Mouse (Mus musculus): Measurements from ENCODE around the gene Ecm1. TPM values are rescaled to one million over a fixed set of nuclear protein-coding genes. Genes with fewer than 3 reads are reported as not detected.
A peak's percentile ranks its signal among the peaks of the same experiment; 100 is the strongest.

Gene Ecm1
- polyA plus RNA-seq, 1 experiment from 2014 or later, result 10.9 TPM

DNA sequence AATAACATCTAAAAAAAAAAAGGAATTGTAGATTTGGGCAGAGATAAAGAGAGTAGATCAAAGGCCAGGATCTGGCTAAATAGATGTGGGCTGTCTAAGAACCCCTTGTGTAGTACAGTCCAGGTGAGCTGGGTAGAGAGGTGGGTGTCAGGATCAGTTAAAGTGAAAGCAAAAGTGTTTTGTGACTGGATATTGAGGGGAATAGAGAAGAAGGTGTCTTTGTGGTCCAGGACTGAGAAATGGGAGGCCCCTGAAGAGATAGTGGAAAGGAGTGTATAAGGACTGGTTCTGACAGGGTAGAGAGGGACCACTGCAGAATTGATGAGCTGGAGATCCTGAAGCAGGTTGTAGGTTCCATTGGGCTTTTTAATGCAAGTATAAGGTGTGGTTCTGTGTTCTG is 29.4 kb downstream of the Ecm1 start:
- H3K4me1 ChIP-seq (ENCODE audit: control insufficient read depth, insufficient read depth, low read length), result no peaks in the 10 kb centered on the region
- H3K4me2 ChIP-seq (ENCODE audit: low read length), result no peak overlapping the region
- no peak for ATAC-seq (ENCODE audit: low FRiP score, low TSS enrichment)
- 0 out of 2 replicates have a peak, but pooled peaks cover 7% of the 10 kb centered on the region for H3K9me3 ChIP-seq (ENCODE audit: control insufficient read depth, low read length)
- no peak overlapping the region for H3K9ac ChIP-seq (replicated peaks; ENCODE audit: low read length)
- no peaks in the 10 kb centered on the region for H3K27me3 ChIP-seq (ENCODE audit: control insufficient read depth, insufficient read depth, low read length)
- H3K27ac ChIP-seq (replicated peaks; ENCODE audit: low read depth, low read length), result no peak overlapping the region
- no peak overlapping the region for H3K4me3 ChIP-seq (replicated peaks; ENCODE audit: low read depth, low read length)
- no peaks in the 10 kb centered on the region for H3K36me3 ChIP-seq (ENCODE audit: control insufficient read depth, insufficient read depth, low read length)
- DNase-seq, result no peak

DNA sequence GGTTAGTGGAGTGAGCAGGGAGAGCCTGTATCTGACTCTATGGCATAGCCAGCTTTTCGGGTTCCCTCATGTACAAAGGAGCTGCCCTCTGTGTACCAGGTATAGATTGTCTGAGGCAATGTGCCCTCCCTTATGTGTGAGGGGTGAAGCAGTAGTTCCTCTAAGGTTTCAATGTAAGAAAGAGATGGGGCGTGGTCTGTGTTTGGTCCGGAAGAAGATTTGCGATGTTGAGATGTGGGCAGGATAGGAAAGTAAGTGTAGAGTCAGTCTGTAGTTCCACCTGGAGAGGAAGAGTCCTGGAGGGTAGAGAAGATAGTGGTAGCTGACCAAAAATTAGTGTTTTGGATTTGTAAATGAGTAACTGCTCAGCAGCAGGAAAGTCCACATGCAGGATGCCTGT is 30.3 kb downstream of the Ecm1 start:
- WGBS, result 98% methylated on average over 4 of the region's 4 CpGs

DNA sequence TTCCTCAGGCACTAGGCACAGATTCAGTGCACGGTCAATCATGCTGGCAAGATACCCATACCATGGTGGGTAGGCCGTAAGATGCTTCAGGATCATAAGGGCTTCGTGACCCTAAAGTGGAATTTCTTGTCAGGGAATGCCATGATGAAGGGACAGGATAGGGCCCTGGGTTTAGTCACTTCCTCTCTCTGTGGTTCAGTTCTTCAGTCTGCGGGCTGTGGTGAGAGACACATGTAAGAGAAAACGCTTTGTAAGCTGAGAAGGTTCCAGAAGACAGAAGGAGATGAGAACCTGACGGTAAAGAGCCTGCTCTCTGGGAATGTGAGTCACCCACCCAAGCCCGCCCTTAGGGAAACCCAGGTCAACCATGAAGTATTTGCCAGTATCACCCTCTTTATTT is 31.9 kb downstream of the Ecm1 start:
- ATAC-seq (ENCODE audit: low FRiP score, low TSS enrichment) (no peak), DNase-seq (no peak)
- no peak overlapping the region for H3K27ac ChIP-seq (replicated peaks; ENCODE audit: low read depth, low read length)
- H3K9me3 ChIP-seq (ENCODE audit: control insufficient read depth, low read length), result no peaks in the 10 kb centered on the region
- 98% methylated on average over 7 of the region's 7 CpGs for WGBS
- no peaks in the 10 kb centered on the region for H3K36me3 ChIP-seq (ENCODE audit: control insufficient read depth, insufficient read depth, low read length)
- H3K27me3 ChIP-seq (ENCODE audit: control insufficient read depth, insufficient read depth, low read length), result no peaks in the 10 kb centered on the region
- no peak overlapping the region for H3K4me3 ChIP-seq (replicated peaks; ENCODE audit: low read depth, low read length)
- H3K9ac ChIP-seq (replicated peaks; ENCODE audit: low read length), result no peak overlapping the region
- H3K4me1 ChIP-seq (ENCODE audit: control insufficient read depth, insufficient read depth, low read length), result no peaks in the 10 kb centered on the region
- no peak overlapping the region for H3K4me2 ChIP-seq (ENCODE audit: low read length)

More for the DNA sequence above, 30.3 kb downstream of the Ecm1 start:
- Histone ChIP-seq H3K9me3 (ENCODE audit: control insufficient read depth, low read length) (0 out of 2 replicates have a peak, but pooled peaks cover 7% of the 10 kb centered on the region), H3K4me2 (ENCODE audit: low read length) (no peak overlapping the region), H3K4me3 (replicated peaks; ENCODE audit: low read depth, low read length) (no peak overlapping the region), H3K4me1 (ENCODE audit: control insufficient read depth, insufficient read depth, low read length) (no peaks in the 10 kb centered on the region), H3K27me3 (ENCODE audit: control insufficient read depth, insufficient read depth, low read length) (no peaks in the 10 kb centered on the region), H3K36me3 (ENCODE audit: control insufficient read depth, insufficient read depth, low read length) (no peaks in the 10 kb centered on the region), H3K9ac (replicated peaks; ENCODE audit: low read length) (no peak overlapping the region), H3K27ac (replicated peaks; ENCODE audit: low read depth, low read length) (no peak overlapping the region)
- DNase-seq (no peak), ATAC-seq (ENCODE audit: low FRiP score, low TSS enrichment) (no peak)

DNA sequence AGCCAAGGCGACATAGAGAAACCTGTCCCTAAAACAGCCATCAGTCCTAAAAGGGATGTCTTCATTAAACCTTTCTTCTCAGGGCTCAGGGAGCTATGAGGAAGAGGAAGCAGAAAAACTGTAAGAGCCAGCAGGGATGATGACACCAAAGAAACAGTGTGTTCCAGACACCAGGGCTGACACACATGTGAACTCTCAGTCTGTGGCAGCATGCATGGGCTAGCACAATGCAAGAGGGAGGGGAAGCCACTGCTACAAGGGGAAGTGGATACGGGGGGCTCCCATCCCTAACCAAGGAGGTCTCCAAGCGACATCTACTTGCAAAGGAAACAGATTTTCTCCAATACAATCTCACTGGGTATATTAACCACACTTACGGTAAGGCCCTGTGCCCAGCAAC is 33.1 kb downstream of the Ecm1 start:
- no peak overlapping the region for H3K27ac ChIP-seq (replicated peaks; ENCODE audit: low read depth, low read length)
- no peaks in the 10 kb centered on the region for H3K9me3 ChIP-seq (ENCODE audit: control insufficient read depth, low read length)
- ATAC-seq (ENCODE audit: low FRiP score, low TSS enrichment), result no peak

GRCm38 (mm10) chr3:95704612-95705011 is 34.8 kb downstream of the Ecm1 start:
- Histone ChIP-seq H3K9ac (replicated peaks; ENCODE audit: low read length) (no peak overlapping the region), H3K36me3 (ENCODE audit: control insufficient read depth, insufficient read depth, low read length) (no peaks in the 10 kb centered on the region), H3K9me3 (ENCODE audit: control insufficient read depth, low read length) (no peaks in the 10 kb centered on the region), H3K27me3 (ENCODE audit: control insufficient read depth, insufficient read depth, low read length) (no peaks in the 10 kb centered on the region), H3K27ac (replicated peaks; ENCODE audit: low read depth, low read length) (no peak overlapping the region), H3K4me3 (replicated peaks; ENCODE audit: low read depth, low read length) (no peak overlapping the region), H3K4me2 (ENCODE audit: low read length) (no peak overlapping the region), H3K4me1 (ENCODE audit: control insufficient read depth, insufficient read depth, low read length) (peaks cover 6% of the 10 kb centered on the region; the same call in 1 of the 2 replicates)
- ATAC-seq (ENCODE audit: low FRiP score, low TSS enrichment), result no peak
- DNase-seq, result no peak
- 93% methylated on average over 4 of the region's 4 CpGs for WGBS

More for the DNA sequence above, 33.1 kb downstream of the Ecm1 start:
- H3K27me3 ChIP-seq (ENCODE audit: control insufficient read depth, insufficient read depth, low read length), result no peaks in the 10 kb centered on the region
- H3K4me1 ChIP-seq (ENCODE audit: control insufficient read depth, insufficient read depth, low read length), result peaks cover 6% of the 10 kb centered on the region; the same call in 1 of the 2 replicates
- H3K36me3 ChIP-seq (ENCODE audit: control insufficient read depth, insufficient read depth, low read length), result no peaks in the 10 kb centered on the region
- H3K4me3 ChIP-seq (replicated peaks; ENCODE audit: low read depth, low read length), result no peak overlapping the region
- no peak for DNase-seq
- H3K9ac ChIP-seq (replicated peaks; ENCODE audit: low read length), result no peak overlapping the region
- 86% methylated on average over 4 of the region's 4 CpGs for WGBS
- no peak overlapping the region for H3K4me2 ChIP-seq (ENCODE audit: low read length)

- Histone ChIP-seq H3K36me3 (ENCODE audit: control insufficient read depth, insufficient read depth, low read length) (no peaks in the 10 kb centered on the region), H3K9me3 (ENCODE audit: control insufficient read depth, low read length) (no peaks in the 10 kb centered on the region), H3K27ac (replicated peaks; ENCODE audit: low read depth, low read length) (no peak overlapping the region), H3K9ac (replicated peaks; ENCODE audit: low read length) (no peak overlapping the region), H3K27me3 (ENCODE audit: control insufficient read depth, insufficient read depth, low read length) (no peaks in the 10 kb centered on the region), H3K4me2 (ENCODE audit: low read length) (no peak overlapping the region), H3K4me1 (ENCODE audit: control insufficient read depth, insufficient read depth, low read length) (peaks cover 6% of the 10 kb centered on the region; the same call in 1 of the 2 replicates), H3K4me3 (replicated peaks; ENCODE audit: low read depth, low read length) (no peak overlapping the region)
- DNase-seq, result no peak
- ATAC-seq (ENCODE audit: low FRiP score, low TSS enrichment), result no peak
- WGBS, result 96% methylated on average over 3 of the region's 3 CpGs
Observed at GRCm38 (mm10) chr3:95703276-95703675, 36.1 kb downstream of the Ecm1 start.

GRCm38 (mm10) chr3:95701877-95702540 is 37.4 kb downstream of the Ecm1 start:
- peaks cover 6% of the 10 kb centered on the region; the same call in 1 of the 2 replicates for H3K4me1 ChIP-seq (ENCODE audit: control insufficient read depth, insufficient read depth, low read length)
- peak overlapping the region; percentile 10; the same call in 1 of the 2 replicates for H3K4me3 ChIP-seq (replicated peaks; ENCODE audit: low read depth, low read length)
- peak overlapping the region; percentile 51 for H3K4me2 ChIP-seq (ENCODE audit: low read length)
- no peaks in the 10 kb centered on the region for H3K9me3 ChIP-seq (ENCODE audit: control insufficient read depth, low read length)
- no peaks in the 10 kb centered on the region for H3K36me3 ChIP-seq (ENCODE audit: control insufficient read depth, insufficient read depth, low read length)
- no peaks in the 10 kb centered on the region for H3K27me3 ChIP-seq (ENCODE audit: control insufficient read depth, insufficient read depth, low read length)
- 4% methylated on average over 24 of the region's 24 CpGs for WGBS
- peak overlapping the region; percentile 36; the same call in 1 of the 2 replicates for H3K9ac ChIP-seq (replicated peaks; ENCODE audit: low read length)
- no peak overlapping the region for H3K27ac ChIP-seq (replicated peaks; ENCODE audit: low read depth, low read length)
- DNase-seq (peak; percentile 72), ATAC-seq (ENCODE audit: low FRiP score, low TSS enrichment) (peak; percentile 40; the same call in 1 of the 2 replicates)

GRCm38 (mm10) chr3:95701085-95701484 is 38.3 kb downstream of the Ecm1 start:
- Histone ChIP-seq H3K4me2 (ENCODE audit: low read length) (no peak overlapping the region), H3K27me3 (ENCODE audit: control insufficient read depth, insufficient read depth, low read length) (no peaks in the 10 kb centered on the region), H3K9me3 (ENCODE audit: control insufficient read depth, low read length) (no peaks in the 10 kb centered on the region), H3K27ac (replicated peaks; ENCODE audit: low read depth, low read length) (no peak overlapping the region), H3K4me3 (replicated peaks; ENCODE audit: low read depth, low read length) (no peak overlapping the region), H3K4me1 (ENCODE audit: control insufficient read depth, insufficient read depth, low read length) (peaks cover 6% of the 10 kb centered on the region; the same call in 1 of the 2 replicates), H3K9ac (replicated peaks; ENCODE audit: low read length) (no peak overlapping the region), H3K36me3 (ENCODE audit: control insufficient read depth, insufficient read depth, low read length) (no peaks in the 10 kb centered on the region)
- 81% methylated on average over 2 of the region's 2 CpGs for WGBS
- DNase-seq (no peak), ATAC-seq (ENCODE audit: low FRiP score, low TSS enrichment) (no peak)

DNA sequence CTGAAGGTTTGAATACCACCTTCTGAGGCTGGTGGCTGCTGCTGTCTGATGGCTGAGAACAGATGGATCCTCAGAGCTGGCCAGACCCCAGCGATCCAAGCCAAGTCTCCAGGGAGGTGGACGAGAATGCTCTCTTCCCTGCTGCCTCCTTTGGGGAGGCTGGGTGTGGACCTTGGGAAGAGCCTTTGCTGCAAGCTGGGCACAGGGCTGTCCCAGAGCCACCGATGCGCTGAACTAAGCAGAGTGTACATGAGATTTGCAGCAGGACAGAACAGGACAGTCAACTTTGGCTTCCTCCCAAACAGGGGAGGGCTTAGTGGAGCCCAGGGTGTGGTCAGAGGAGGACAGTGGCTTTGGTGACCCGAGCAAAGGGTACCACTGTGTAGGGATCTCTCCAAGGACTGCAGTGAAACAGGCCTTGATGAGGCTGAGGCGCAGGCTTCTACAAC is 39.1 kb downstream of the Ecm1 start:
- no peaks in the 10 kb centered on the region for H3K27me3 ChIP-seq (ENCODE audit: control insufficient read depth, insufficient read depth, low read length)
- H3K4me3 ChIP-seq (replicated peaks; ENCODE audit: low read depth, low read length), result no peak overlapping the region
- ATAC-seq (ENCODE audit: low FRiP score, low TSS enrichment) (no peak), DNase-seq (no peak)
- H3K9me3 ChIP-seq (ENCODE audit: control insufficient read depth, low read length), result no peaks in the 10 kb centered on the region
- H3K27ac ChIP-seq (replicated peaks; ENCODE audit: low read depth, low read length), result no peak overlapping the region
- peaks cover 6% of the 10 kb centered on the region; the same call in 1 of the 2 replicates for H3K4me1 ChIP-seq (ENCODE audit: control insufficient read depth, insufficient read depth, low read length)
- H3K9ac ChIP-seq (replicated peaks; ENCODE audit: low read length), result no peak overlapping the region
- H3K4me2 ChIP-seq (ENCODE audit: low read length), result no peak overlapping the region
- no peaks in the 10 kb centered on the region for H3K36me3 ChIP-seq (ENCODE audit: control insufficient read depth, insufficient read depth, low read length)
- 66% methylated on average over 6 of the region's 6 CpGs for WGBS
